Mouse (Mus musculus) myocyte (in vitro differentiated cells): ENCODE data around the gene Cnot10. TPM values are rescaled to one million over a fixed set of nuclear protein-coding genes. Genes with fewer than 3 reads are reported as not detected.

Experiments used
- H3K27me3 ChIP-seq: one replicate; pipeline ENCODE4 v1.6.1; 2011; ENCODE audit not compliant: control insufficient read depth, insufficient read depth, insufficient read length
- H3K36me3 ChIP-seq: one replicate; pipeline ENCODE4 v1.6.1; 2011; ENCODE audit not compliant: control insufficient read depth, insufficient read depth
- H3K4me2 ChIP-seq: one replicate; pipeline ENCODE4 v1.6.1; 2011; ENCODE audit warnings: low read depth, control low read depth
- H3K4me3 ChIP-seq: one replicate; pipeline ENCODE4 v1.5.1; 2011; ENCODE audit warnings: mild to moderate bottlenecking, control low read depth, moderate library complexity
- H3K79me2 ChIP-seq: one replicate; pipeline ENCODE4 v1.6.1; 2011; ENCODE audit not compliant: control insufficient read depth, insufficient read depth
- H3ac ChIP-seq: one replicate; pipeline ENCODE4 v1.6.1; 2011; ENCODE audit not compliant: control insufficient read depth, insufficient read length
- CEBPB ChIP-seq: IDR thresholded peaks from 2 replicates; pipeline ENCODE4 v1.6.1; 2011; ENCODE audit warnings: mild to moderate bottlenecking, moderate library complexity; ENCODE audit not compliant: poor library complexity, insufficient read depth, severe bottlenecking
- E2F4 ChIP-seq: IDR thresholded peaks from one replicate; pipeline ENCODE4 v1.6.1; 2011; ENCODE audit warnings: mild to moderate bottlenecking, control low read depth, moderate library complexity; ENCODE audit not compliant: insufficient read depth
- MAX ChIP-seq: IDR thresholded peaks from one replicate; pipeline ENCODE4 v1.6.1; 2011; ENCODE audit warnings: low read depth, mild to moderate bottlenecking, control low read depth
- MYOD1 ChIP-seq, 3 experiments: IDR thresholded peaks; one replicate each; pipeline ENCODE4 v1.6.1; 2011; ENCODE audit warnings: control low read depth in 2 of 3, low read depth in 2 of 3, mild to moderate bottlenecking in 2 of 3, moderate library complexity in 1 of 3; ENCODE audit not compliant: insufficient read length in 2 of 3, control insufficient read depth in 1 of 3
- MYOG ChIP-seq, 3 experiments: IDR thresholded peaks; one replicate each; pipeline ENCODE4 v1.6.1; 2011; ENCODE audit warnings: control low read depth in 2 of 3, low read depth in 2 of 3, mild to moderate bottlenecking in 2 of 3; ENCODE audit not compliant: insufficient read length in 2 of 3, control insufficient read depth in 1 of 3, insufficient read depth in 1 of 3
- POLR2A ChIP-seq: IDR thresholded peaks from one replicate; pipeline ENCODE4 v1.6.1; 2011; ENCODE audit warnings: low read depth, mild to moderate bottlenecking, control low read depth, moderate library complexity; ENCODE audit not compliant: insufficient read length
- POLR2AphosphoS2 ChIP-seq: IDR thresholded peaks from one replicate; pipeline ENCODE4 v1.6.1; 2011; ENCODE audit warnings: low read depth, control low read depth; ENCODE audit not compliant: insufficient read length
- REST ChIP-seq: IDR thresholded peaks from one replicate; pipeline ENCODE4 v1.6.1; 2011; ENCODE audit warnings: mild to moderate bottlenecking, control low read depth, moderate library complexity; ENCODE audit not compliant: insufficient read depth, insufficient read length
- SRF ChIP-seq: IDR thresholded peaks from one replicate; pipeline ENCODE4 v1.6.1; 2011; ENCODE audit warnings: low read depth; ENCODE audit not compliant: control insufficient read depth, insufficient read length
- TCF12 ChIP-seq: IDR thresholded peaks from one replicate; pipeline ENCODE4 v1.6.1; 2011; ENCODE audit warnings: mild to moderate bottlenecking, control low read depth; ENCODE audit not compliant: poor library complexity, insufficient read depth, severe bottlenecking
- TCF3 ChIP-seq: IDR thresholded peaks from one replicate; pipeline ENCODE4 v1.6.1; 2011; ENCODE audit warnings: low read depth, control low read depth; ENCODE audit not compliant: insufficient read length
- USF1 ChIP-seq: IDR thresholded peaks from one replicate; pipeline ENCODE4 v1.6.1; 2011; ENCODE audit warnings: low read depth, mild to moderate bottlenecking, control low read depth, moderate library complexity
- polyA plus RNA-seq: library from polyadenylated mRNA; unstranded; fragments of >200 nt; fragmentation: generic; extraction: Trizol; gene quantifications from one replicate; pipeline ENCODE4 v1.2.1, GENCODE M21; 2012; ENCODE audit warnings: missing spikeins

The Cnot10 gene
- polyA plus RNA-seq, 1 experiment, result 29.1 TPM

- Histone ChIP-seq H3K36me3 (no peaks in the 10 kb centered on the region), H3K4me2 (peak overlapping the region; percentile 18), H3K4me3 (no peak overlapping the region), H3K27me3 (no peaks in the 10 kb centered on the region), H3ac (no peak overlapping the region), H3K79me2 (no peaks in the 10 kb centered on the region)
- no peak for TF ChIP-seq TCF3
- TF ChIP-seq USF1, result no peak
- TF ChIP-seq POLR2A, result no peak
- no peak for TF ChIP-seq MYOD1 (IDR thresholded peaks at IDR 0.05; ENCODE audit: control insufficient read depth in 1 of 3, insufficient read length in 2 of 3, low read depth in 2 of 3)
- no peak for TF ChIP-seq MYOG (IDR thresholded peaks at IDR 0.05; ENCODE audit: control insufficient read depth in 1 of 3, insufficient read depth in 1 of 3, insufficient read length in 2 of 3, low read depth in 2 of 3)
- TF ChIP-seq CEBPB, result no peak
- TF ChIP-seq SRF, result no peak
- no peak for TF ChIP-seq TCF12
- TF ChIP-seq POLR2AphosphoS2, result no peak
- TF ChIP-seq REST, result no peak
- TF ChIP-seq MAX, result no peak
Measured at GRCm38 (mm10) chr9:114543882-114544753, 95.9 kb downstream of the Cnot10 start.

- Histone ChIP-seq H3K4me2 (no peak overlapping the region), H3K79me2 (no peaks in the 10 kb centered on the region), H3ac (no peak overlapping the region), H3K4me3 (no peak overlapping the region), H3K27me3 (no peaks in the 10 kb centered on the region), H3K36me3 (no peaks in the 10 kb centered on the region)
- no peak for TF ChIP-seq USF1
- TF ChIP-seq CEBPB, result no peak
- TF ChIP-seq MYOG (IDR thresholded peaks at IDR 0.05; ENCODE audit: control insufficient read depth in 1 of 3, insufficient read depth in 1 of 3, insufficient read length in 2 of 3, low read depth in 2 of 3), result peak in 2 of 3 experiments; percentile 86 to 91
- no peak for TF ChIP-seq MAX
- TF ChIP-seq E2F4, result no peak
- no peak for TF ChIP-seq POLR2AphosphoS2
- TF ChIP-seq POLR2A, result no peak
- TF ChIP-seq MYOD1 (IDR thresholded peaks at IDR 0.05; ENCODE audit: control insufficient read depth in 1 of 3, insufficient read length in 2 of 3, low read depth in 2 of 3), result peak in 2 of 3 experiments; percentile 90 to 91
- TF ChIP-seq REST, result no peak
- TF ChIP-seq SRF, result no peak
- no peak for TF ChIP-seq TCF3
- TF ChIP-seq TCF12, result peak; percentile 40
Measured at GRCm38 (mm10) chr9:114541279-114541741, 98.7 kb downstream of the Cnot10 start.

DNA sequence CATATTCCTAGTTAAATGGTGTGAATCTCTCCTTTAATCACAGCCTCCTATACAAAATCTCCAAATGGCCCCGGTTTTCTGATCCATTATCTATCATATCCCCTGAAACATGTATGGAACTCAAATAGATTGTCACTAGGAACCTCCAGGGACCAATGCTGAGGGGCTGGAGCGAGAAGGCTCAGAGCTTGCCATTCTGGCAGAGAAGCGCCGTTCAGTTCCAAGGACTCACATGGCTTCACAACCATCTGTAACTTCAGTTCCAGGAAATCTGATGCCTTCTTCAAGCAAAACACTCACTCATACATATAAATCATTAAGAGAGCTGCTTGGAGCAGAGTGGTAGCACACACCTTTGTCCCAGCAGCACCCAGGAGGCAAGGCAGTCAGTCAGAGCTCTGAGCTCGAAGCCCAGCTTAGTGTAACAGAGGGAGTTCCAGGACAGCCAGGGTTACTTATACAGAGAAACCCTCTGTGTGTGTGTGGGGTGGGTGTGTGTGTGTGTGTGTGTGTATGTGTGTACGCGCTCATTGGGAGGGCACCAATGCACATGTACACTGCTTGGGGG, 100.9 kb downstream of the Cnot10 start:
- H3K4me3 ChIP-seq, result no peak overlapping the region
- H3K27me3 ChIP-seq, result no peaks in the 10 kb centered on the region
- H3K79me2 ChIP-seq, result no peaks in the 10 kb centered on the region
- TF ChIP-seq TCF3 (no peak), USF1 (no peak), MYOG (IDR thresholded peaks at IDR 0.05; ENCODE audit: control insufficient read depth in 1 of 3, insufficient read depth in 1 of 3, insufficient read length in 2 of 3, low read depth in 2 of 3) (no peak), MAX (no peak), POLR2A (no peak), POLR2AphosphoS2 (no peak), TCF12 (no peak), REST (no peak), SRF (no peak), E2F4 (no peak), CEBPB (no peak)
- H3ac ChIP-seq, result no peak overlapping the region
- no peaks in the 10 kb centered on the region for H3K36me3 ChIP-seq
- no peak overlapping the region for H3K4me2 ChIP-seq

GRCm38 (mm10) chr9:114536628-114537027, 103.4 kb downstream of the Cnot10 start:
- TF ChIP-seq POLR2A, result no peak
- no peak for TF ChIP-seq CEBPB
- TF ChIP-seq POLR2AphosphoS2, result no peak
- no peak for TF ChIP-seq MAX
- TF ChIP-seq MYOD1 (IDR thresholded peaks at IDR 0.05; ENCODE audit: control insufficient read depth in 1 of 3, insufficient read length in 2 of 3, low read depth in 2 of 3), result no peak
- no peak for TF ChIP-seq REST
- TF ChIP-seq SRF, result no peak
- no peaks in the 10 kb centered on the region for H3K79me2 ChIP-seq
- H3ac ChIP-seq, result no peak overlapping the region
- no peaks in the 10 kb centered on the region for H3K36me3 ChIP-seq
- no peak overlapping the region for H3K4me3 ChIP-seq
- no peak overlapping the region for H3K4me2 ChIP-seq
- no peaks in the 10 kb centered on the region for H3K27me3 ChIP-seq

Other genes with a start within 250 kb of the Cnot10 start
- gene Crtap, start 249.5 kb downstream of the Cnot10 start, polyA plus RNA-seq, result 66.3 TPM
- gene Glb1, start 239.1 kb downstream of the Cnot10 start, polyA plus RNA-seq, result 30.1 TPM
- 1.7 TPM for gene Tmppe, start 239.1 kb downstream of the Cnot10 start, polyA plus RNA-seq
- not detected for gene Ccr4, start 135.3 kb downstream of the Cnot10 start, polyA plus RNA-seq
- 0.06 TPM for gene C130032M10Rik, start 124.5 kb downstream of the Cnot10 start, polyA plus RNA-seq
- gene Trim71, start 75.8 kb downstream of the Cnot10 start, polyA plus RNA-seq, result 0.01 TPM
- gene Dync1li1, start 48.6 kb upstream of the Cnot10 start, polyA plus RNA-seq, result 70.9 TPM
- gene Cmtm6, start 90.9 kb upstream of the Cnot10 start, polyA plus RNA-seq, result 14.3 TPM
- 38.1 TPM for gene Cmtm7, start 141.7 kb upstream of the Cnot10 start, polyA plus RNA-seq
- not detected for gene Cmtm8, start 204.0 kb upstream of the Cnot10 start, polyA plus RNA-seq